Mouse (Mus musculus): ENCODE measurements around the gene Rad51c. TPM values are rescaled to one million over a fixed set of nuclear protein-coding genes. Genes with fewer than 3 reads are reported as not detected.
"Not testable (repeated sequence)": the region's sequence is repeated elsewhere in the genome, so short reads cannot be mapped to it uniquely, and the experiment has no call there.

The Rad51c gene
- polyA plus RNA-seq, 1 experiment = 0.22 TPM

- Histone ChIP-seq H3K27me3 (replicated peaks) (no peaks in the 10 kb centered on the region), H3K4me3 (replicated peaks) (no peak overlapping the region), H3K4me1 (peaks cover 36% of the 10 kb centered on the region), H3K36me3 (replicated peaks; ENCODE audit: low read length) (no peaks in the 10 kb centered on the region), H3K9me3 (no peaks in the 10 kb centered on the region)
- TF ChIP-seq GATA1 (IDR thresholded peaks at IDR 0.05; ENCODE audit: borderline replicate concordance, low read length) = no peak
- no peak for TF ChIP-seq FLI1 (IDR thresholded peaks at IDR 0.05; ENCODE audit: low read length)
Measured at GRCm38 (mm10) chr11:87430374-87430773, 25.6 kb upstream of the Rad51c start.

GRCm38 (mm10) chr11:87429363-87429762, 24.6 kb upstream of the Rad51c start:
- Histone ChIP-seq H3K4me3 (replicated peaks) (no peak overlapping the region), H3K27me3 (replicated peaks) (no peaks in the 10 kb centered on the region), H3K9me3 (no peaks in the 10 kb centered on the region), H3K36me3 (replicated peaks; ENCODE audit: low read length) (no peaks in the 10 kb centered on the region), H3K4me1 (peaks cover 46% of the 10 kb centered on the region)
- TF ChIP-seq FLI1 (IDR thresholded peaks at IDR 0.05; ENCODE audit: low read length) (no peak), GATA1 (IDR thresholded peaks at IDR 0.05; ENCODE audit: borderline replicate concordance, low read length) (no peak)

- Histone ChIP-seq H3K27me3 (replicated peaks) (no peaks in the 10 kb centered on the region), H3K36me3 (replicated peaks; ENCODE audit: low read length) (no peaks in the 10 kb centered on the region), H3K4me3 (replicated peaks) (no peak overlapping the region), H3K9me3 (no peaks in the 10 kb centered on the region), H3K4me1 (peaks cover 46% of the 10 kb centered on the region)
- TF ChIP-seq FLI1 (IDR thresholded peaks at IDR 0.05; ENCODE audit: low read length) (no peak), GATA1 (IDR thresholded peaks at IDR 0.05; ENCODE audit: borderline replicate concordance, low read length) (no peak)
Measured at GRCm38 (mm10) chr11:87428051-87428673, 23.4 kb upstream of the Rad51c start.

GRCm38 (mm10) chr11:87427273-87428050, 22.7 kb upstream of the Rad51c start:
- Histone ChIP-seq H3K4me1 (peaks cover 42% of the 10 kb centered on the region), H3K36me3 (replicated peaks; ENCODE audit: low read length) (no peaks in the 10 kb centered on the region), H3K27me3 (replicated peaks) (no peaks in the 10 kb centered on the region), H3K4me3 (replicated peaks) (no peak overlapping the region), H3K9me3 (no peaks in the 10 kb centered on the region)
- TF ChIP-seq FLI1 (IDR thresholded peaks at IDR 0.05; ENCODE audit: low read length) (no peak), GATA1 (IDR thresholded peaks at IDR 0.05; ENCODE audit: borderline replicate concordance, low read length) (no peak)

- not testable (repeated sequence) for H3K36me3 ChIP-seq (replicated peaks; ENCODE audit: low read length); H3K27me3 ChIP-seq (replicated peaks); H3K9me3 ChIP-seq
- Histone ChIP-seq H3K4me1 (peaks cover 48% of the 10 kb centered on the region), H3K4me3 (replicated peaks) (peak overlapping the region; percentile 89)
- peak; percentile 55; the same call in 1 of the 2 replicates for TF ChIP-seq FLI1 (IDR thresholded peaks at IDR 0.05; ENCODE audit: low read length)
Measured at GRCm38 (mm10) chr11:87426450-87427250, 21.9 kb upstream of the Rad51c start.

- no peaks in the 10 kb centered on the region for H3K9me3 ChIP-seq
- H3K4me1 ChIP-seq = peaks cover 49% of the 10 kb centered on the region
- peak overlapping the region; percentile 89 for H3K4me3 ChIP-seq (replicated peaks)
- no peaks in the 10 kb centered on the region for H3K36me3 ChIP-seq (replicated peaks; ENCODE audit: low read length)
- TF ChIP-seq FLI1 (IDR thresholded peaks at IDR 0.05; ENCODE audit: low read length) (no peak), GATA1 (IDR thresholded peaks at IDR 0.05; ENCODE audit: borderline replicate concordance, low read length) (no peak)
- no peaks in the 10 kb centered on the region for H3K27me3 ChIP-seq (replicated peaks)
Measured at GRCm38 (mm10) chr11:87426121-87426449, 21.3 kb upstream of the Rad51c start.

GRCm38 (mm10) chr11:87423551-87424325, 19.0 kb upstream of the Rad51c start:
- no peak for TF ChIP-seq FLI1 (IDR thresholded peaks at IDR 0.05; ENCODE audit: low read length)
- TF ChIP-seq GATA1 (IDR thresholded peaks at IDR 0.05; ENCODE audit: borderline replicate concordance, low read length) = no peak
- no peaks in the 10 kb centered on the region for H3K36me3 ChIP-seq (replicated peaks; ENCODE audit: low read length)
- H3K9me3 ChIP-seq = no peaks in the 10 kb centered on the region
- H3K4me3 ChIP-seq (replicated peaks) = peak overlapping the region; percentile 17
- peaks cover 50% of the 10 kb centered on the region for H3K4me1 ChIP-seq
- no peaks in the 10 kb centered on the region for H3K27me3 ChIP-seq (replicated peaks)

GRCm38 (mm10) chr11:87422511-87423340, 18.0 kb upstream of the Rad51c start:
- Histone ChIP-seq H3K36me3 (replicated peaks; ENCODE audit: low read length) (no peaks in the 10 kb centered on the region), H3K27me3 (replicated peaks) (no peaks in the 10 kb centered on the region), H3K4me1 (peaks cover 43% of the 10 kb centered on the region), H3K4me3 (replicated peaks) (peak overlapping the region; percentile 89), H3K9me3 (no peaks in the 10 kb centered on the region)
- TF ChIP-seq FLI1 (IDR thresholded peaks at IDR 0.05; ENCODE audit: low read length) = peak; percentile 37; the same call in 1 of the 2 replicates
- no peak for TF ChIP-seq GATA1 (IDR thresholded peaks at IDR 0.05; ENCODE audit: borderline replicate concordance, low read length)

All from megakaryocyte, embryonic 14.5 days (primary cell).